Mouse (Mus musculus): Measurements from ENCODE around the gene Lrp5. TPM values are rescaled to one million over a fixed set of nuclear protein-coding genes. Genes with fewer than 3 reads are reported as not detected.

Gene Lrp5
- polyA plus RNA-seq, 1 experiment from 2014 or later, result 7.1 TPM

- Histone ChIP-seq H3K9ac (no peak overlapping the region), H3K27me3 (no peaks in the 10 kb centered on the region), H3K4me3 (no peak overlapping the region), H3K36me3 (peaks cover 83% of the 10 kb centered on the region), H3K4me2 (replicated peaks) (no peak overlapping the region), H3K4me1 (no peaks in the 10 kb centered on the region), H3K9me3 (no peaks in the 10 kb centered on the region), H3K27ac (no peak overlapping the region)
- ATAC-seq (ENCODE audit: insufficient number of reproducible peaks, insufficient read depth, low FRiP score, low TSS enrichment), result no peak
- WGBS, result 88% methylated on average over 8 of the region's 8 CpGs
Measured at GRCm38 (mm10) chr19:3628223-3628622, 58.1 kb downstream of the Lrp5 start.

GRCm38 (mm10) chr19:3625111-3625510 lies 61.3 kb downstream of the Lrp5 start:
- Histone ChIP-seq H3K9me3 (no peaks in the 10 kb centered on the region), H3K27ac (no peak overlapping the region), H3K9ac (no peak overlapping the region), H3K4me2 (replicated peaks) (no peak overlapping the region), H3K4me1 (no peaks in the 10 kb centered on the region), H3K4me3 (no peak overlapping the region), H3K27me3 (no peaks in the 10 kb centered on the region), H3K36me3 (peaks cover 93% of the 10 kb centered on the region)
- 89% methylated on average over 7 of the region's 7 CpGs for WGBS
- ATAC-seq (ENCODE audit: insufficient number of reproducible peaks, insufficient read depth, low FRiP score, low TSS enrichment), result no peak

- WGBS, result 76% methylated on average over 5 of the region's 5 CpGs
- no peak overlapping the region for H3K27ac ChIP-seq
- H3K4me2 ChIP-seq (replicated peaks), result no peak overlapping the region
- ATAC-seq (ENCODE audit: insufficient number of reproducible peaks, insufficient read depth, low FRiP score, low TSS enrichment), result no peak
- H3K9me3 ChIP-seq, result no peaks in the 10 kb centered on the region; the same call in 1 of the 2 replicates
- H3K36me3 ChIP-seq, result peaks cover 93% of the 10 kb centered on the region
- no peak overlapping the region for H3K4me3 ChIP-seq
- H3K27me3 ChIP-seq, result no peaks in the 10 kb centered on the region
- H3K9ac ChIP-seq, result no peak overlapping the region
- no peaks in the 10 kb centered on the region for H3K4me1 ChIP-seq
Measured at GRCm38 (mm10) chr19:3623824-3624223, 62.5 kb downstream of the Lrp5 start.

GRCm38 (mm10) chr19:3623294-3623693 lies 63.1 kb downstream of the Lrp5 start:
- Histone ChIP-seq H3K4me3 (no peak overlapping the region), H3K4me2 (replicated peaks) (no peak overlapping the region), H3K27me3 (no peaks in the 10 kb centered on the region), H3K27ac (no peak overlapping the region), H3K36me3 (peaks cover 93% of the 10 kb centered on the region), H3K9me3 (no peaks in the 10 kb centered on the region; the same call in 1 of the 2 replicates), H3K9ac (no peak overlapping the region), H3K4me1 (no peaks in the 10 kb centered on the region)
- ATAC-seq (ENCODE audit: insufficient number of reproducible peaks, insufficient read depth, low FRiP score, low TSS enrichment), result no peak
- 92% methylated on average over 4 of the region's 4 CpGs for WGBS

- H3K4me1 ChIP-seq, result no peaks in the 10 kb centered on the region
- H3K36me3 ChIP-seq, result peaks cover 82% of the 10 kb centered on the region
- H3K9me3 ChIP-seq, result no peaks in the 10 kb centered on the region; the same call in 1 of the 2 replicates
- no peaks in the 10 kb centered on the region for H3K27me3 ChIP-seq
- H3K9ac ChIP-seq, result no peak overlapping the region
- ATAC-seq (ENCODE audit: insufficient number of reproducible peaks, insufficient read depth, low FRiP score, low TSS enrichment), result no peak
- 94% methylated on average over 10 of the region's 10 CpGs for WGBS
- no peak overlapping the region for H3K4me3 ChIP-seq
- H3K27ac ChIP-seq, result no peak overlapping the region
- H3K4me2 ChIP-seq (replicated peaks), result no peak overlapping the region
Measured at GRCm38 (mm10) chr19:3620871-3621270, 65.5 kb downstream of the Lrp5 start.

- Histone ChIP-seq H3K4me3 (no peak overlapping the region), H3K9me3 (no peaks in the 10 kb centered on the region; the same call in 1 of the 2 replicates), H3K36me3 (peaks cover 83% of the 10 kb centered on the region), H3K9ac (no peak overlapping the region), H3K27ac (no peak overlapping the region), H3K4me2 (replicated peaks) (no peak overlapping the region), H3K27me3 (no peaks in the 10 kb centered on the region), H3K4me1 (no peaks in the 10 kb centered on the region)
- no peak for ATAC-seq (ENCODE audit: insufficient number of reproducible peaks, insufficient read depth, low FRiP score, low TSS enrichment)
- WGBS, result 93% methylated on average over 2 of the region's 2 CpGs
Measured at GRCm38 (mm10) chr19:3619359-3619758, 67.0 kb downstream of the Lrp5 start.

- Histone ChIP-seq H3K4me1 (no peaks in the 10 kb centered on the region), H3K27me3 (no peaks in the 10 kb centered on the region), H3K4me3 (no peak overlapping the region), H3K27ac (no peak overlapping the region), H3K9ac (no peak overlapping the region), H3K36me3 (peaks cover 82% of the 10 kb centered on the region), H3K9me3 (no peaks in the 10 kb centered on the region), H3K4me2 (replicated peaks) (no peak overlapping the region)
- 93% methylated on average over 10 of the region's 10 CpGs for WGBS
- no peak for ATAC-seq (ENCODE audit: insufficient number of reproducible peaks, insufficient read depth, low FRiP score, low TSS enrichment)
Measured at GRCm38 (mm10) chr19:3613991-3614390, 72.4 kb downstream of the Lrp5 start.

GRCm38 (mm10) chr19:3612534-3613273 lies 73.7 kb downstream of the Lrp5 start:
- no peaks in the 10 kb centered on the region for H3K27me3 ChIP-seq
- H3K36me3 ChIP-seq, result peaks cover 81% of the 10 kb centered on the region
- no peak overlapping the region for H3K27ac ChIP-seq
- no peak overlapping the region for H3K9ac ChIP-seq
- H3K9me3 ChIP-seq, result no peaks in the 10 kb centered on the region
- H3K4me1 ChIP-seq, result no peaks in the 10 kb centered on the region
- H3K4me2 ChIP-seq (replicated peaks), result no peak overlapping the region
- no peak overlapping the region for H3K4me3 ChIP-seq
- WGBS, result 89% methylated on average over 4 of the region's 4 CpGs
- no peak for ATAC-seq (ENCODE audit: insufficient number of reproducible peaks, insufficient read depth, low FRiP score, low TSS enrichment)

- Histone ChIP-seq H3K36me3 (peaks cover 82% of the 10 kb centered on the region), H3K4me2 (replicated peaks) (no peak overlapping the region), H3K9ac (no peak overlapping the region), H3K27me3 (no peaks in the 10 kb centered on the region), H3K27ac (no peak overlapping the region), H3K4me3 (no peak overlapping the region), H3K4me1 (no peaks in the 10 kb centered on the region), H3K9me3 (no peaks in the 10 kb centered on the region)
- 88% methylated on average over 8 of the region's 8 CpGs for WGBS
- ATAC-seq (ENCODE audit: insufficient number of reproducible peaks, insufficient read depth, low FRiP score, low TSS enrichment), result no peak
Measured at GRCm38 (mm10) chr19:3611730-3612129, 74.6 kb downstream of the Lrp5 start.

- H3K27ac ChIP-seq, result no peak overlapping the region
- no peak overlapping the region for H3K9ac ChIP-seq
- ATAC-seq (ENCODE audit: insufficient number of reproducible peaks, insufficient read depth, low FRiP score, low TSS enrichment), result no peak
- peaks cover 90% of the 10 kb centered on the region for H3K36me3 ChIP-seq
- H3K9me3 ChIP-seq, result no peaks in the 10 kb centered on the region
- H3K4me3 ChIP-seq, result no peak overlapping the region
- no peak overlapping the region for H3K4me2 ChIP-seq (replicated peaks)
- H3K27me3 ChIP-seq, result no peaks in the 10 kb centered on the region
- WGBS, result 91% methylated on average over 2 of the region's 2 CpGs
- H3K4me1 ChIP-seq, result no peaks in the 10 kb centered on the region
Measured at GRCm38 (mm10) chr19:3610886-3611285, 75.5 kb downstream of the Lrp5 start.

GRCm38 (mm10) chr19:3609826-3610225 lies 76.5 kb downstream of the Lrp5 start:
- no peak overlapping the region for H3K4me2 ChIP-seq (replicated peaks)
- no peak for ATAC-seq (ENCODE audit: insufficient number of reproducible peaks, insufficient read depth, low FRiP score, low TSS enrichment)
- H3K36me3 ChIP-seq, result peaks cover 92% of the 10 kb centered on the region
- no peak overlapping the region for H3K9ac ChIP-seq
- no peaks in the 10 kb centered on the region for H3K9me3 ChIP-seq
- H3K4me3 ChIP-seq, result no peak overlapping the region
- 85% methylated on average over 10 of the region's 10 CpGs for WGBS
- H3K27ac ChIP-seq, result no peak overlapping the region
- no peaks in the 10 kb centered on the region for H3K4me1 ChIP-seq
- H3K27me3 ChIP-seq, result no peaks in the 10 kb centered on the region

- no peak for ATAC-seq (ENCODE audit: insufficient number of reproducible peaks, insufficient read depth, low FRiP score, low TSS enrichment)
- H3K4me2 ChIP-seq (replicated peaks), result no peak overlapping the region
- 92% methylated on average over 5 of the region's 5 CpGs for WGBS
- no peak overlapping the region for H3K4me3 ChIP-seq
- H3K9me3 ChIP-seq, result no peaks in the 10 kb centered on the region
- H3K4me1 ChIP-seq, result no peaks in the 10 kb centered on the region
- peaks cover 98% of the 10 kb centered on the region for H3K36me3 ChIP-seq
- H3K9ac ChIP-seq, result no peak overlapping the region
- no peaks in the 10 kb centered on the region for H3K27me3 ChIP-seq
- no peak overlapping the region for H3K27ac ChIP-seq
Measured at GRCm38 (mm10) chr19:3594316-3594715, 92.0 kb downstream of the Lrp5 start.
